Mouse (Mus musculus): ENCODE measurements around the gene Car8.

GRCm38 (mm10) chr4:8245062-8245461 is 6.2 kb upstream of the Car8 start:
- TF ChIP-seq POLR2A (IDR thresholded peaks at IDR 0.05; ENCODE audit: borderline replicate concordance, insufficient read depth, low read length) (no peak), CTCF (IDR thresholded peaks at IDR 0.05; ENCODE audit: borderline replicate concordance, insufficient read depth, low read depth, low read length) (no peak)

Data from cerebellum, adult 2 months (tissue).